Mouse (Mus musculus): Measurements from ENCODE around the gene Orai2. TPM values are rescaled to one million over a fixed set of nuclear protein-coding genes. Genes with fewer than 3 reads are reported as not detected.
A peak's percentile ranks its signal among the peaks of the same experiment; 100 is the strongest.
"Not testable (repeated sequence)": the region's sequence is repeated elsewhere in the genome, so short reads cannot be mapped to it uniquely, and the experiment has no call there.

The Orai2 gene
- polyA plus RNA-seq, 3 experiments from 2014 or later, result 55.8 to 72.0 (median 64.8) TPM

GRCm38 (mm10) chr5:136172939-136173338, 2.4 kb upstream of the Orai2 start:
- no peak for ATAC-seq

- peak; percentile 49 for ATAC-seq
Measured at GRCm38 (mm10) chr5:136171363-136172341, 1.1 kb upstream of the Orai2 start.

GRCm38 (mm10) chr5:136169626-136170511, 644 bp downstream of the Orai2 start:
- ATAC-seq, result peak; percentile 33

- ATAC-seq, result no peak
Measured at GRCm38 (mm10) chr5:136168071-136168470, 2.4 kb downstream of the Orai2 start.

- no peak for ATAC-seq
Measured at GRCm38 (mm10) chr5:136167296-136167695, 3.2 kb downstream of the Orai2 start.

- ATAC-seq, result no peak
Measured at GRCm38 (mm10) chr5:136165246-136165645, 5.3 kb downstream of the Orai2 start.

GRCm38 (mm10) chr5:136163807-136164474, 6.6 kb downstream of the Orai2 start:
- ATAC-seq, result no peak

- not testable (repeated sequence) for ATAC-seq
Measured at GRCm38 (mm10) chr5:136160084-136160483, 10.4 kb downstream of the Orai2 start.

GRCm38 (mm10) chr5:136155399-136155798, 15.1 kb downstream of the Orai2 start:
- ATAC-seq, result peak; percentile 61

GRCm38 (mm10) chr5:136152365-136152764, 18.1 kb downstream of the Orai2 start:
- ATAC-seq, result no peak

- ATAC-seq, result peak; percentile 68
Measured at GRCm38 (mm10) chr5:136149134-136149576, 21.4 kb downstream of the Orai2 start.

- no peak for ATAC-seq
Measured at GRCm38 (mm10) chr5:136147704-136148103, 22.8 kb downstream of the Orai2 start.

GRCm38 (mm10) chr5:136146936-136147335, 23.6 kb downstream of the Orai2 start:
- ATAC-seq, result peak; percentile 69

GRCm38 (mm10) chr5:136144606-136145430, 25.7 kb downstream of the Orai2 start:
- ATAC-seq, result no peak

GRCm38 (mm10) chr5:136143161-136143755, 27.3 kb downstream of the Orai2 start:
- no peak for ATAC-seq

GRCm38 (mm10) chr5:136142746-136143145, 27.8 kb downstream of the Orai2 start:
- ATAC-seq, result no peak

- no peak for ATAC-seq
Measured at GRCm38 (mm10) chr5:136140057-136140482, 30.4 kb downstream of the Orai2 start.

GRCm38 (mm10) chr5:136139393-136139792, 31.1 kb downstream of the Orai2 start:
- no peak for ATAC-seq

GRCm38 (mm10) chr5:136137658-136138274, 32.7 kb downstream of the Orai2 start:
- no peak for ATAC-seq

- ATAC-seq, result no peak
Measured at GRCm38 (mm10) chr5:136136292-136136990, 34.1 kb downstream of the Orai2 start.
